Mouse (Mus musculus): ENCODE data around the gene Prkaa2. TPM values are rescaled to one million over a fixed set of nuclear protein-coding genes. Genes with fewer than 3 reads are reported as not detected.

Gene Prkaa2
- polyA plus RNA-seq, 1 experiment from 2014 or later = 3.2 TPM

- no peaks in the 10 kb centered on the region for H3K9me3 ChIP-seq
- 0 out of 2 replicates have a peak, but pooled peaks cover 5% of the 10 kb centered on the region for H3K4me1 ChIP-seq (replicated peaks)
- H3K27me3 ChIP-seq (ENCODE audit: insufficient read depth, poor library complexity, severe bottlenecking) = no peaks in the 10 kb centered on the region
- no peak overlapping the region for H3K27ac ChIP-seq
- DNase-seq (ENCODE audit: low spot score) = no peak
- no peaks in the 10 kb centered on the region for H3K36me3 ChIP-seq
- H3K4me3 ChIP-seq = no peak overlapping the region
- 78% methylated on average over 9 of the region's 9 CpGs for WGBS
Observed at GRCm38 (mm10) chr4:105131756-105132314, 22.1 kb upstream of the Prkaa2 start.

DNA sequence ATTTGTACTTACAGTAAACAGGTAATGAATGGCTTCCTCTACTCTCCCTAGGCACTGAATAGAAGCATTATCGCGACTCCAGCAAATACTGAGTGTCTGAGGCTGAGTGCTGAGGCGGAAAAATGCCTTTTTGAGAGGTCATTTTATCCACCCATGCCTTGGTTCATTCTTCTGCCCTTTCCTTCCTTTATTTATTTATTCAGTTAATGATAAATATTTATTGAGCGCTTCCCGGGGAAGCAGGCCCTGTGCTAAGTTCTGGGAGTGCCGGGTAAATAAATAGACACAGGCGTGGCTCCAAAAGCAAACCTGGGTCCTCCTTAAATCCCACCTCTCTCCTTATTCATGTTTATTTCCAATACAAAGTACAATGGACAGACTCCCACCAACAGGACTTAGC is 19.5 kb upstream of the Prkaa2 start:
- 68% methylated on average over 7 of the region's 7 CpGs for WGBS
- Histone ChIP-seq H3K36me3 (no peaks in the 10 kb centered on the region), H3K9me3 (no peaks in the 10 kb centered on the region), H3K4me1 (replicated peaks) (0 out of 2 replicates have a peak, but pooled peaks cover 5% of the 10 kb centered on the region), H3K27me3 (ENCODE audit: insufficient read depth, poor library complexity, severe bottlenecking) (no peaks in the 10 kb centered on the region), H3K27ac (no peak overlapping the region), H3K4me3 (no peak overlapping the region)
- no peak for DNase-seq (ENCODE audit: low spot score)

DNA sequence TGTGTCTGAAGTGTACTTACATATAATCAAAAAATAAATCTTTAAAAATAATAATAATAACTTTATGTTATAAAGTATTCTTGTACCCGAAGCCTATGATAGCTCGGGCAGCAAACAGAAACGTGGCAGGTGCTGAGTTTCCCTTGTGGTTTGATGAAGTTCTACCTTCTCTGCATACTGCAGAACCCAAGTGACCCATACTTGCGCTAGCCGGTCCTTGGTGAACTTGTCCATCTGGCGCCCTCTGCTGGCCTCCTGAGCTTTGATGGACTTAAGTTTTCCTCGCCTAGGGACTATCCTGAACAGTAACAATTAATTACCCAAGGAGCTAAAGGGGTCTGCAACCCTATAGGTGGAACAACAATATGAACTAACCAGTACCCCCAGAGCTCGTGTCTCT is 12.7 kb upstream of the Prkaa2 start:
- no peaks in the 10 kb centered on the region for H3K27me3 ChIP-seq (ENCODE audit: insufficient read depth, poor library complexity, severe bottlenecking)
- 50% methylated on average over 8 of the region's 8 CpGs for WGBS
- H3K27ac ChIP-seq = no peak overlapping the region
- no peak overlapping the region for H3K4me3 ChIP-seq
- DNase-seq (ENCODE audit: low spot score) = peak; percentile 61
- no peaks in the 10 kb centered on the region for H3K9me3 ChIP-seq
- H3K4me1 ChIP-seq (replicated peaks) = no peaks in the 10 kb centered on the region
- no peaks in the 10 kb centered on the region for H3K36me3 ChIP-seq

DNA sequence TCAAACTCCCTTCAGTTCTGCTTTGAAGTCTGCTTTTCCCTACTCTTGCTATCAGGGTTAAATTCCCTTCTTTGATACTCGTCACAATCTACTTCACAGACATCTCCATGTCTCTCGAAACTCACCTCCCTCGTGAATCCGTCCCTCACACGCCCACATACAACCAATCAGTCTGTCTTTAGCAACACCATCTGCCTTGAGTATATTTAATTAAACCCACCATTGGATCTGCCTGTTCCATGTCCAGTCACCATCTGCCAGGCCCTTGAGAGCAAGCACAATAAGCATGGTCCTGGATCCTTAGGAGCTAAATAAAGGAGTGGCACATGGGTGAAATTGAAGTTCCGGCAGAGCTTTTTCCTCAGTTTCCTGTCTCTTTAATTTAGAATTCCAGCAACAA is 11.4 kb upstream of the Prkaa2 start:
- WGBS = 72% methylated on average over 6 of the region's 6 CpGs
- Histone ChIP-seq H3K36me3 (no peaks in the 10 kb centered on the region), H3K4me1 (replicated peaks) (no peaks in the 10 kb centered on the region), H3K4me3 (no peak overlapping the region), H3K27me3 (ENCODE audit: insufficient read depth, poor library complexity, severe bottlenecking) (no peaks in the 10 kb centered on the region), H3K27ac (no peak overlapping the region), H3K9me3 (no peaks in the 10 kb centered on the region)
- DNase-seq (ENCODE audit: low spot score) = no peak

- H3K27ac ChIP-seq = no peak overlapping the region
- no peaks in the 10 kb centered on the region for H3K36me3 ChIP-seq
- 93% methylated on average over 3 of the region's 3 CpGs for WGBS
- no peaks in the 10 kb centered on the region for H3K9me3 ChIP-seq
- no peak for DNase-seq (ENCODE audit: low spot score)
- H3K27me3 ChIP-seq (ENCODE audit: insufficient read depth, poor library complexity, severe bottlenecking) = peaks cover 16% of the 10 kb centered on the region
- peaks cover 20% of the 10 kb centered on the region for H3K4me1 ChIP-seq (replicated peaks)
- no peak overlapping the region for H3K4me3 ChIP-seq
Observed at GRCm38 (mm10) chr4:105113468-105113867, 3.8 kb upstream of the Prkaa2 start.

- Histone ChIP-seq H3K4me1 (replicated peaks) (peaks cover 20% of the 10 kb centered on the region), H3K9me3 (no peaks in the 10 kb centered on the region), H3K36me3 (no peaks in the 10 kb centered on the region), H3K27me3 (ENCODE audit: insufficient read depth, poor library complexity, severe bottlenecking) (peaks cover 21% of the 10 kb centered on the region), H3K27ac (no peak overlapping the region), H3K4me3 (no peak overlapping the region)
- 83% methylated on average over 5 of the region's 5 CpGs for WGBS
- DNase-seq (ENCODE audit: low spot score) = no peak
Observed at GRCm38 (mm10) chr4:105113042-105113441, 3.4 kb upstream of the Prkaa2 start.

DNA sequence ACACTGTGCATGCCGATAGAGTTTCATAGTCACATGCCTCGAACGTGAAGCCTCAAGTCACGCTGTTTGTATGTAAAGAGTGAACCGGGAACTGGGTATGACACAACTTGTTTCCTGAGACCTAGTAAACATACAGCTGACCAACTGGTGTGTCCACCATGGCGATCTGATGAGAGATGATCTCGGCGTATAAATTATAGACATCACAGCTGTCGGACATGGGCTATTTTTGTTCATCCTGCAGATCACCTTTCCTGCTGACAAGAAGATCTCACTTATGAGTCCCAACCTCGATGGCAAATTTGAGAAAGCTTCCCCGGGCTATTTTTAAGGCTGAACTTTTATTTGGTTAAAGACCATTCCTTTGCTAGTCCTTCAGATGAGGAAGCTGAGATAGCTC is 2.1 kb upstream of the Prkaa2 start:
- H3K27ac ChIP-seq = no peak overlapping the region
- H3K36me3 ChIP-seq = no peaks in the 10 kb centered on the region
- 90% methylated on average over 11 of the region's 11 CpGs for WGBS
- peaks cover 31% of the 10 kb centered on the region for H3K27me3 ChIP-seq (ENCODE audit: insufficient read depth, poor library complexity, severe bottlenecking)
- no peak overlapping the region for H3K4me3 ChIP-seq
- H3K4me1 ChIP-seq (replicated peaks) = peaks cover 20% of the 10 kb centered on the region
- no peaks in the 10 kb centered on the region for H3K9me3 ChIP-seq
- no peak for DNase-seq (ENCODE audit: low spot score)

DNA sequence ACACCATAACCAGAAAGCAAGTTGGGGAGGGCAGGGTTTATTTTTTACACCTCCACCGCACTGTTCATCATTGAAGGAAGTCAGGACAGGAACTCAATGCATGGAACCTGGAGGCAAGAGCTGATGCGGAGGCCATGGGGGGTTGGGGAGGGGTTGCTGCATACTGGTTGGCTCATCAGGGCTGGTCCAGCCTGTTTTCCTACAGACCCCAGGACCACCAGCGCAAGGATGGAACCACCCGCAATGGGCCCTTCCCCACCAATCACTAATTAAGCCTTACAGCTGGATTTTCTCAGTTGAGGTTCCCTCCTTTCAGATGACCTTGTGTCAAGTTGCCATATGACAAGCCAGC is 970 bp upstream of the Prkaa2 start:
- peak overlapping the region; percentile 92 for H3K27ac ChIP-seq
- H3K9me3 ChIP-seq = no peaks in the 10 kb centered on the region
- 58% methylated on average over 4 of the region's 4 CpGs for WGBS
- no peak for DNase-seq (ENCODE audit: low spot score)
- H3K36me3 ChIP-seq = no peaks in the 10 kb centered on the region
- peak overlapping the region; percentile 82 for H3K4me3 ChIP-seq
- H3K4me1 ChIP-seq (replicated peaks) = peaks cover 20% of the 10 kb centered on the region
- peaks cover 31% of the 10 kb centered on the region for H3K27me3 ChIP-seq (ENCODE audit: insufficient read depth, poor library complexity, severe bottlenecking)

GRCm38 (mm10) chr4:105109990-105110683 is 447 bp upstream of the Prkaa2 start:
- no peak for DNase-seq (ENCODE audit: low spot score)
- H3K4me1 ChIP-seq (replicated peaks) = peaks cover 20% of the 10 kb centered on the region

GRCm38 (mm10) chr4:105108641-105109198 is 970 bp downstream of the Prkaa2 start:
- Histone ChIP-seq H3K4me3 (peak overlapping the region; percentile 82), H3K27me3 (ENCODE audit: insufficient read depth, poor library complexity, severe bottlenecking) (peaks cover 31% of the 10 kb centered on the region), H3K9me3 (no peaks in the 10 kb centered on the region), H3K4me1 (replicated peaks) (peaks cover 20% of the 10 kb centered on the region), H3K27ac (no peak overlapping the region; the same call in 1 of the 2 replicates), H3K36me3 (no peaks in the 10 kb centered on the region)
- 29% methylated on average over 5 of the region's 5 CpGs for WGBS
- DNase-seq (ENCODE audit: low spot score) = peak; percentile 5

More at GRCm38 (mm10) chr4:105109990-105110683, 447 bp upstream of the Prkaa2 start:
- Histone ChIP-seq H3K9me3 (no peaks in the 10 kb centered on the region), H3K4me3 (peak overlapping the region; percentile 82), H3K36me3 (no peaks in the 10 kb centered on the region), H3K27ac (peak overlapping the region; percentile 92), H3K27me3 (ENCODE audit: insufficient read depth, poor library complexity, severe bottlenecking) (peaks cover 31% of the 10 kb centered on the region)
- 3% methylated on average over 24 of the region's 24 CpGs for WGBS

DNA sequence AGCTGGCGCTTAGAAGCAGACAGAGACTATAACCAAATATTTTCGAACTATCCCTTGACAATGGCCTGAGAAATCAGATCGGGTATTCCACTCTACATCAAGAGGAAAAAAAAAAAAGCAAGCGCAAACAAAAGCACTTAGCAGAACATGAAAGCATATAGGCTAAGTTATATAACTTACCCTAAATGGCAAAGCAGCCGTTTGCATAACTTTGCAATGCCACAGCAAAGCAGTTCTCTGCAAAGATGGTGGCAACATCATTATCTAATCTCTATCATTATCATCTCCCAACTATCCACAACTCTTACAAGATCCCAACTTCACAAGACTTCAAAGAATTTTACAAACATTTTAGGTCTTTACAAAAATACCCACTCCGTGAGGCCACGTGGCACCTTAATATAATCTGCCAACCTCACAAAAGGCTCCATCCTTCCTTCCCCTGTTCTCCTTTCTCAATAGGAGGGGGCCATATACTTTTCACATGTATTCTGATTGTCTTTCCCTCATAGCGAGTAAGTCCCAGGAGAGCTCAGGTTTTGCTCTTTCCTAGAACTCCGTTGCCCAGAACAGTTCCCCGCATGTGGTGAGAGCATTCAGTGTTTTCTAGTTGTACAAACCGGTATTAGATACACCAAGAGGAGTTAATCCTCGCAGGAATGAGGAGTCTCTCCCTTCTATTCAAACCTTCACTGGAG is 1.6 kb downstream of the Prkaa2 start:
- no peaks in the 10 kb centered on the region for H3K9me3 ChIP-seq
- H3K27me3 ChIP-seq (ENCODE audit: insufficient read depth, poor library complexity, severe bottlenecking) = peaks cover 31% of the 10 kb centered on the region
- 66% methylated on average over 12 of the region's 12 CpGs for WGBS
- no peaks in the 10 kb centered on the region for H3K36me3 ChIP-seq
- no peak overlapping the region for H3K4me3 ChIP-seq
- no peak for DNase-seq (ENCODE audit: low spot score)
- no peak overlapping the region for H3K27ac ChIP-seq
- H3K4me1 ChIP-seq (replicated peaks) = peaks cover 20% of the 10 kb centered on the region

GRCm38 (mm10) chr4:105104099-105104872 is 5.4 kb downstream of the Prkaa2 start:
- H3K27ac ChIP-seq = no peak overlapping the region
- peaks cover 5% of the 10 kb centered on the region for H3K4me1 ChIP-seq (replicated peaks)
- 88% methylated on average over 6 of the region's 6 CpGs for WGBS
- H3K9me3 ChIP-seq = no peaks in the 10 kb centered on the region
- H3K4me3 ChIP-seq = no peak overlapping the region
- peaks cover 23% of the 10 kb centered on the region for H3K27me3 ChIP-seq (ENCODE audit: insufficient read depth, poor library complexity, severe bottlenecking)
- DNase-seq (ENCODE audit: low spot score) = no peak
- H3K36me3 ChIP-seq = no peaks in the 10 kb centered on the region
